Mouse (Mus musculus) forebrain, embryonic 14.5 days (tissue): ENCODE results near the gene Sh3bgrl3. TPM values are rescaled to one million over a fixed set of nuclear protein-coding genes. Genes with fewer than 3 reads are reported as not detected.
A peak's percentile ranks its signal among the peaks of the same experiment; 100 is the strongest.

Experiments used
- ATAC-seq: fragments of 200-750 bp; cut with Nextera tagmentation; 2 replicates; pipeline ENCODE4 v1.8.0; 2017; ENCODE audit warnings: mild to moderate bottlenecking, moderate library complexity
- DNase-seq: peaks from one replicate; pipeline ENCODE4 v3.0.0-alpha.2; 2015; ENCODE audit warnings: low spot score
- H3K27ac ChIP-seq: fragments of 300-500 bp; sonication (generic); 2 replicates; pipeline ENCODE4 v1.5.1; 2014; ENCODE audit warnings: low read depth, mild to moderate bottlenecking, control low read depth, low read length, moderate library complexity
- H3K27me3 ChIP-seq: fragments of 300-500 bp; sonication (generic); replicated peaks from 2 replicates; pipeline ENCODE4 v1.6.1; 2014; ENCODE audit warnings: low read length, control low read depth, mixed read lengths; ENCODE audit not compliant: control insufficient read depth, insufficient read depth
- H3K36me3 ChIP-seq: fragments of 300-500 bp; sonication (generic); 2 replicates; pipeline ENCODE4 v1.6.1; 2014; ENCODE audit warnings: low read length, control low read depth; ENCODE audit not compliant: control insufficient read depth, insufficient read depth
- H3K4me1 ChIP-seq: fragments of 300-500 bp; sonication (generic); 2 replicates; pipeline ENCODE4 v1.6.1; 2014; ENCODE audit warnings: antibody characterized with exemption, low read length, control low read depth; ENCODE audit not compliant: control insufficient read depth, insufficient read depth
- H3K4me2 ChIP-seq: fragments of 300-500 bp; sonication (generic); 2 replicates; pipeline ENCODE4 v1.6.1; 2014; ENCODE audit warnings: mild to moderate bottlenecking, control low read depth, low read length
- H3K4me3 ChIP-seq: fragments of 300-500 bp; sonication (generic); 2 replicates; pipeline ENCODE4 v1.5.1; 2014; ENCODE audit warnings: low read depth, low read length, control low read depth
- H3K9ac ChIP-seq: fragments of 300-500 bp; sonication (generic); 2 replicates; pipeline ENCODE4 v1.6.1; 2014; ENCODE audit warnings: mild to moderate bottlenecking, low read length, control low read depth, moderate library complexity
- H3K9me3 ChIP-seq: fragments of 300-500 bp; sonication (generic); replicated peaks from 2 replicates; pipeline ENCODE4 v1.6.1; 2016; ENCODE audit warnings: low read length, control low read depth, mixed read lengths; ENCODE audit not compliant: control insufficient read depth
- WGBS: fragments of 180-500 bp; shearing (Covaris S2); extraction: QIAGEN DNeasy Blood & Tissue Kit; methylation state at CpG from one replicate; pipeline ENCODE4 v1.1.7; 2014; 5-methylcytosine and 5-hydroxymethylcytosine counted together
- polyA plus RNA-seq: library from polyadenylated mRNA; unstranded; fragments of >200 nt; fragmentation: Nextera tagmentation; extraction: Ambion mirVana; gene quantifications from 2 replicates; pipeline ENCODE4 v1.2.1, GENCODE M21; 2014

Gene Sh3bgrl3
- polyA plus RNA-seq, 1 experiment from 2014 or later, result 372 TPM

DNA sequence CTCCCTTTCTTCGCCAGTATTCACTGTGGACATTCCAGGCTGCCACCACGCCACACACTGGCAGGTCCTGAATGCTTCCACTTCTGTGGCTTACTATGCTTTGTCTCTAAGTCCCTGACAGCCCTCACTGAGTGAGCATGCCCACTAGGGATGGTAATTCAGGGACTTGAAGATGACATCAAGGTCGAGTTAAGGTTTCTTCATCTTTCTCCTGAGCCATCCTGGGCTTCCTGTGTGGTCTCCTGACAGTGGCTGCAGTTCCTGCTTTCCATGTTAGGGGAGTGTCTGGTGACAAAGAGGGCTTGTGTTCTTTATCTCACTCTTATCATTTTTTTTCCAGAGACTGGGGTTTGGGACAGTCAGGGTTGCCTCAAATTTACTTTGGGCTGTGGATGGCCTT, 17.9 kb downstream of the Sh3bgrl3 start:
- no peaks in the 10 kb centered on the region for H3K36me3 ChIP-seq

DNA sequence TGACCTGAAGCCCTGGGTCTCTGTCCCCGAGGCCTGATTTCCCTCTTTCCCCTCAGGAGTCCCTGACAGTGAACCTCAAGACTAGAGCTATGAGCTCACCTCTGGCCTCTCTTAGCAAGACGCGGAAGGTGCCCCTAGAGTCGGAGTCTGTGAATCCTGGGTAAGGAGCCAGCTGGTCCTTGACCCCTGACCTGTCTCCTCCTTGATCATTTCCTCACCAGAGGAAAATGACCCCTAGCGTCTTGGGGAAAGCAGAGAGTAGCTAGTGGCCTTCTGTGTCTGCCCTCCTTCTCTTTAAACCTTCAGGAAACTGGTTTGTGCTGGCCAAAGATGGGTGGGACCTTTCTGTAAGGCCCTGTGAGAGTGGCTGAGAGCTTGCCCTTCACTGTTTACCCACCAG, 20.4 kb downstream of the Sh3bgrl3 start:
- 75% methylated on average over 5 of the region's 5 CpGs for WGBS
- Histone ChIP-seq H3K4me1 (no peaks in the 10 kb centered on the region), H3K36me3 (no peaks in the 10 kb centered on the region), H3K27me3 (no peaks in the 10 kb centered on the region), H3K27ac (no peak overlapping the region), H3K4me2 (no peak overlapping the region), H3K9ac (no peak overlapping the region), H3K9me3 (no peaks in the 10 kb centered on the region), H3K4me3 (no peak overlapping the region)
- ATAC-seq, result no peak
- DNase-seq, result no peak

More for the DNA sequence above, 17.9 kb downstream of the Sh3bgrl3 start:
- DNase-seq, result no peak
- Histone ChIP-seq H3K4me2 (no peak overlapping the region), H3K27me3 (no peaks in the 10 kb centered on the region), H3K27ac (no peak overlapping the region), H3K9ac (no peak overlapping the region), H3K4me3 (no peak overlapping the region), H3K9me3 (no peaks in the 10 kb centered on the region), H3K4me1 (no peaks in the 10 kb centered on the region)
- 45% methylated on average over 3 of the region's 3 CpGs for WGBS
- ATAC-seq, result no peak

DNA sequence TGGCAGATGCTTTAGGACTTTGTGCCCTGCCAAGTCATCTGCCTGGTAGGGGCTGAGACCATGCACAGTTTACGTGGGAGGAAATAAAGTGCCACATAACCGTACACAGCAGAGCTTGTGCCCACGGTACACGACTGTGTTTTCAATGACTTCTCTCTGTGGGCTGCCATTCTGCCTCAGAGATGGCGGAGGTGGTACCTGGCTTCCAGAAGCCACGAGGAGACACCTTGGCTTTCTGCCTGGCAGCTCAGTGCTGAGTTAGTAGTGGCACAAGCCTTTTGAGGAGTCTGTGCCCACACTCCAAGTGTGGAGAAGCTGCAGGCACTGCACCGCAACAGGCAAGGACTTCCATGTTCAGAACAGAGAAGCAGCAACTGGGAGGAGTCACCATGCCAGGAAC, 20.9 kb downstream of the Sh3bgrl3 start:
- Histone ChIP-seq H3K4me2 (no peak overlapping the region), H3K4me1 (no peaks in the 10 kb centered on the region), H3K36me3 (no peaks in the 10 kb centered on the region), H3K9me3 (no peaks in the 10 kb centered on the region), H3K9ac (no peak overlapping the region), H3K27me3 (no peaks in the 10 kb centered on the region), H3K4me3 (no peak overlapping the region), H3K27ac (no peak overlapping the region)
- DNase-seq (no peak), ATAC-seq (no peak)
- WGBS, result 90% methylated on average over 7 of the region's 7 CpGs

DNA sequence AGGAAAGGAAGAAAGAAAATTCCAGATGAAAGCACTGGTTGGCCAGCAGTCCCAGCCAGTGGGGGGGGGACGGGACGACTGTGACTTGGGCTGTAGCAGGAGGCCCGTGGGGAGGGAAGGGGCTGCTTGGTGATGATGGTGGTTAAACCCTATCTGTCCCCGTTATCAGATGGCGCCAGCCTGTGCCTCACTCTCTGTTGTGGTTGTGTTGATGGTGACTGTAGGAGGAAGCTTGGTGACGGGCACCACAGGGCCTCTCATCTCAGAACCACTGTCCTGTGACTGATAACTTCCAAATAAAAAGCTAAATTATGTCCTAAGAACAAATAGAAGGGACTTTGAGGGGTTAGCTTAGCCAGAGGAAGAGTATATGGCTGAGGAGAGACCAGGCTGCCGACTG, 22.5 kb downstream of the Sh3bgrl3 start:
- Histone ChIP-seq H3K4me2 (no peak overlapping the region), H3K36me3 (no peaks in the 10 kb centered on the region), H3K27me3 (no peaks in the 10 kb centered on the region), H3K4me3 (no peak overlapping the region), H3K4me1 (no peaks in the 10 kb centered on the region), H3K9me3 (no peaks in the 10 kb centered on the region), H3K9ac (no peak overlapping the region), H3K27ac (no peak overlapping the region)
- ATAC-seq, result no peak
- DNase-seq, result no peak
- WGBS, result 80% methylated on average over 7 of the region's 7 CpGs

DNA sequence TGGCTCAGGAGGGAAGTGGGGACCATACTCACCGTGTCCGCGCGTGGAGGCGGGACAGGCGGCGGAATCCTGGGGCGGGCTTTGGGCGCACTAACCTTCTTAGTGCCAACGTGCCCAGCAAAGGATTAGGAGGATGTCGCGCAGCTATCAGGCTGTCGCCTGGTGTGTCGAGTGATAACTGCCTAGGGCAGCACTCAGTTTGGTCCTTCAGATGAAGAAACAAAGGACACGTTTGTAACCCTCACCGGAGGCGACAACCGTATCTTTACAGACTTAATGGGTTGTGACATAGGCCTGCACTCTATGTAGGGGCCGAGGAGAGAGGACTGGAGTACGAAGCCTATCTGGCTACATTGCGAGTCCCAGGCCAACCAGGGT, 25.9 kb downstream of the Sh3bgrl3 start:
- Histone ChIP-seq H3K4me3 (peak overlapping the region; percentile 70), H3K4me1 (no peaks in the 10 kb centered on the region), H3K27ac (no peak overlapping the region), H3K27me3 (no peaks in the 10 kb centered on the region), H3K9me3 (no peaks in the 10 kb centered on the region), H3K9ac (peak overlapping the region; percentile 63), H3K36me3 (no peaks in the 10 kb centered on the region), H3K4me2 (peak overlapping the region; percentile 62)
- 3% methylated on average over 21 of the region's 21 CpGs for WGBS
- peak; percentile 49; the same call in 1 of the 2 replicates for ATAC-seq
- DNase-seq, result no peak

DNA sequence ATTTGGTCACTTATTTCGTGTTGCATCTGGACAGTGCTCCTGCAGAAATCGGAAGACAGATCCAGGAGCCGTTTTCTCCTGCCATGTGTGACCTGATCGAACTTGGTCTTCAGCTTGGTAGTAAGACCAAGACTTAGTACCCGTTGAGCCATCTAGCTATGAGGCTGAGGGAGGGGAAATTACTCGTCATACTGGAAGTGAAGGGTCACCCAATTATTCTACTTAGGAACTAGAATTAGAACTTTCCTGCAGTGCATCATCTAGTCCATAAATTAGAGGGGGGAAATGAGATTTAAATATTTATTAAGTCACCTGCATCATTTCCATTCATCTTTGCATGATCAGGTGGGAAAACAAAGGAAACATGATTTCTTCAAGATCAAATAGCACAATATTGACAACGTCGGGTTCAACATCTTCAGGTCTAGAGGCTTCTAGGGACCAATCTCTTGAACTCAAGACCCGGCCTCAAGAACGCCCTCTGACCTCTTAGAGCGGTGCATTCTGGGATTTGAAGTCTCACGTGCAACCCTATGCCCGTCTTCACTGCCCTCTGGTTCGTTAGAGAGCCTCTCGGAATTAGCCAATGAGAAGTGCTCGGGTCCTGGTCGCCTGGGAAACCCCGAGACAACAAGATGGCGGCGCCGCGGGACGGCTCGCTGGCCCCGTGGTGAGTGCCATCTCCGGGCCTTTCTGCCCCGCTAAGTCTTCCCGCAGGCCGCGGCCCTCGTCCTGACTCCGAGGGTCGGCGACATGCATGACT, 26.4 kb downstream of the Sh3bgrl3 start, which contains the start of gene Ubxn11:
Gene Ubxn11 (plus strand): TSS at position 592 of the 763 bp plus-strand sequence.
- WGBS, result 17% methylated on average over 34 of the region's 34 CpGs
- DNase-seq, result peak; percentile 97
- peak within 1 kb of the TSS; percentile 70 for H3K4me3 ChIP-seq
- peak; percentile 99 for ATAC-seq
- no peaks in the 10 kb centered on the region for H3K27me3 ChIP-seq
- peak within 1 kb of the TSS; percentile 63 for H3K9ac ChIP-seq
- no peak within 1 kb of the TSS for H3K27ac ChIP-seq
- no peaks in the 10 kb centered on the region for H3K9me3 ChIP-seq
- no peaks in the 10 kb centered on the region for H3K4me1 ChIP-seq
- peak within 1 kb of the TSS; percentile 62 for H3K4me2 ChIP-seq
- H3K36me3 ChIP-seq, result no peaks in the 10 kb centered on the region

DNA sequence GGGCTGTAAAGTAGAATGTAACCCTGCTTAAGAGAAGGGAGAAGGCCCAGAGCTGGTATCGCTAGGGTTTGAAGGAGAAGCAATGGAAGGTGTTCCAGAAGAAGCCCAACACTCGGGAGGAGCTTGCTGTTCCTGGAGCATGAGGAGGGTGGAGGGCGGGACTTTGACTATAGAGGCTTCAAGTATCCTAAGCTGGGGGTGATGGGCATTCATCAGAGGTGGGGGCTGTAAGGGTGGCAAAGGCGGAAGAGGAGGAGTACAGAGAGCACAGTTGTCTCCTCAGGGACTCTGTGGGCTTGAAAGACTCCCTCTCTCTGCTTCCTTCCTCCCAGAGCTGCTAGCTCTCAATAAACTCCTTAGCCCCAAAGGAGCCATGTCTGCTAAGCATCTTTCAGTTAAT, 28.3 kb downstream of the Sh3bgrl3 start:
- Histone ChIP-seq H3K36me3 (no peaks in the 10 kb centered on the region), H3K4me2 (no peak overlapping the region), H3K4me3 (no peak overlapping the region), H3K27ac (no peak overlapping the region), H3K27me3 (no peaks in the 10 kb centered on the region), H3K9me3 (no peaks in the 10 kb centered on the region), H3K4me1 (no peaks in the 10 kb centered on the region), H3K9ac (no peak overlapping the region)
- no peak for DNase-seq
- 83% methylated on average over 4 of the region's 4 CpGs for WGBS
- no peak for ATAC-seq

DNA sequence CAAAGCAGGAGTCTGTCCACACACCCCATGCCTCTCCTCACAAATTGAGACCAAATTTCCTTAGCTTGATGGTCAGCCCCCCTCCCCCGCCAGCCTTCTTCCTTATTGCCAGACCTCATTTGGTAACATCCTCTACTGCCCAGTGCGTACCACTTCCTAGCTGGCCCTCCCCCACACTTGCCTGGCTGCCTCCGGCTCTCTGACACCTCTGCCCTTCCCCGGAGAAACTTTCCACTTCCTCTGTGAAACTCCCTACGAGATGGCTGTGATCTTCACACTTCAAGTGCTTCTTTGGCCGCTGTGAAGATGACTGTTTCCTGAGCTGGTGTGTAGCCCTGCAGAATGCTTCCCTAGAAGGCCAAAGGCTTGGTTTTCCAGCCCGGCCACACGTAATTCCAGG, 30.0 kb downstream of the Sh3bgrl3 start:
- Histone ChIP-seq H3K9me3 (no peaks in the 10 kb centered on the region), H3K4me3 (no peak overlapping the region), H3K27me3 (no peaks in the 10 kb centered on the region), H3K27ac (no peak overlapping the region), H3K4me1 (no peaks in the 10 kb centered on the region), H3K9ac (no peak overlapping the region), H3K4me2 (no peak overlapping the region), H3K36me3 (no peaks in the 10 kb centered on the region)
- no peak for ATAC-seq
- DNase-seq, result no peak
- WGBS, result 81% methylated on average over 8 of the region's 8 CpGs

DNA sequence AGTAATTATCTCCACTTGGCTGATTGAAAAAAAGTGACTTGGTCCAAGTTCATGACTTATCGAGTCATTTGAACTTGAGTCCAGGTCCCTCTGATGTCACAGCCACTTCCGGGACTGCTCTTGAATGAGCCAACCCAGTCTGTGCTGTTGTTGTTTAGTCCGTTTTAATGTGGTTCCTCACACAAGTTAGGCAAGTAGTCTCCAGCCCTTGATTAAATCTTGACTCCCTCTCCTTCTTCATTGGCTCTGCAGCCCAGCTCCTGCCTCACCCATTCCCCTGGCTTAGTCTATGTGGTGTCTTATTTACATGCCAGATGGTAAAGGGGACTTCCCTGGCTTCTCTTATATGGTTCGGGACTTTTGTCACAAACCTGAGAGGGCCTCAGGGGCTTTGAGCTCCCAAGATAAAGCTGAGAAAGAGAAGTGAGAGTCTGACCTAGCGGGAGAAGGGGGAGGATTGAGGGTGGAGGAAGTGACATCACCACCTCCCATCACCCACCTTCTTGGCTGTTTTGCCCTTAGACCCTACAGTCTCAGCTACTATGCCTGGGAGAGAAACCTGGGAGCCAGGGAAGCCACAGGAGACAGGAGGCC, 31.5 kb downstream of the Sh3bgrl3 start:
- no peak for ATAC-seq
- no peak overlapping the region for H3K9ac ChIP-seq
- 84% methylated on average over 5 of the region's 5 CpGs for WGBS

More for the DNA sequence above, 31.5 kb downstream of the Sh3bgrl3 start:
- no peak overlapping the region for H3K4me3 ChIP-seq
- no peak overlapping the region for H3K4me2 ChIP-seq
- no peaks in the 10 kb centered on the region for H3K27me3 ChIP-seq
- no peaks in the 10 kb centered on the region for H3K4me1 ChIP-seq
- DNase-seq, result no peak
- no peak overlapping the region for H3K27ac ChIP-seq
- no peaks in the 10 kb centered on the region for H3K36me3 ChIP-seq
- H3K9me3 ChIP-seq, result no peaks in the 10 kb centered on the region
